Mouse (Mus musculus): ENCODE data around the gene Zfp296. TPM values are rescaled to one million over a fixed set of nuclear protein-coding genes. Genes with fewer than 3 reads are reported as not detected.
A peak's percentile ranks its signal among the peaks of the same experiment; 100 is the strongest.
"Not testable (repeated sequence)": the region's sequence is repeated elsewhere in the genome, so short reads cannot be mapped to it uniquely, and the experiment has no call there.

Zfp296 gene
- total RNA-seq, 2 experiments from 2014 or later: not detected

GRCm38 (mm10) chr7:19603849-19604605 is 26.9 kb downstream of the Zfp296 start, which contains the start of gene Clasrp:
TSS of gene Clasrp (minus strand) at chr7:19604486.
- intact Hi-C loops (cut with DNase I): no loop called here
- peak; percentile 97 to 99 for DNase-seq

GRCm38 (mm10) chr7:19604606-19605214 is 27.6 kb downstream of the Zfp296 start:
- intact Hi-C loops (cut with DNase I); DNase-seq: not testable (repeated sequence)

GRCm38 (mm10) chr7:19607291-19607690 is 30.2 kb downstream of the Zfp296 start:
- no peak for DNase-seq
- intact Hi-C loops (cut with DNase I): no loop called here

- DNase-seq: no peak
- intact Hi-C loops (cut with DNase I): no loop called here
Measured at GRCm38 (mm10) chr7:19609641-19610332, 32.7 kb downstream of the Zfp296 start.

GRCm38 (mm10) chr7:19610969-19611368 is 33.9 kb downstream of the Zfp296 start:
- DNase-seq: no peak
- intact Hi-C loops (cut with DNase I): no loop called here

- intact Hi-C loops (cut with DNase I): loop anchor here (5.0 kb wide), 1 partner anchor 108 kb away; the partner anchor contains the start of genes Bloc1s3 and Trappc6a
Measured at GRCm38 (mm10) chr7:19615036-19615577, 38.0 kb downstream of the Zfp296 start.

GRCm38 (mm10) chr7:19619004-19619801 is 42.1 kb downstream of the Zfp296 start:
- intact Hi-C loops (cut with DNase I): loop anchor here (2.0 to 5.0 kb wide), 3 partner anchors 30 to 214 kb away; partner anchors contain the start of genes Bloc1s3, Ckm, Klc3 and Trappc6a
- peak; percentile 86 to 89 for DNase-seq

More at GRCm38 (mm10) chr7:19615036-19615577, 38.0 kb downstream of the Zfp296 start:
- no peak for DNase-seq

- DNase-seq: no peak
- intact Hi-C loops (cut with DNase I): no loop called here
Measured at GRCm38 (mm10) chr7:19620811-19621210, 43.7 kb downstream of the Zfp296 start.

GRCm38 (mm10) chr7:19622241-19622640 is 45.2 kb downstream of the Zfp296 start:
- DNase-seq: no peak
- intact Hi-C loops (cut with DNase I): no loop called here

GRCm38 (mm10) chr7:19623433-19623832 is 46.3 kb downstream of the Zfp296 start:
- DNase-seq: no peak
- intact Hi-C loops (cut with DNase I): no loop called here

- intact Hi-C loops (cut with DNase I): no loop called here
- no peak for DNase-seq
Measured at GRCm38 (mm10) chr7:19627721-19628120, 50.6 kb downstream of the Zfp296 start.

- intact Hi-C loops (cut with DNase I): no loop called here
Measured at GRCm38 (mm10) chr7:19628192-19628535, 51.1 kb downstream of the Zfp296 start.

GRCm38 (mm10) chr7:19628536-19629360 is 51.7 kb downstream of the Zfp296 start:
- peak; percentile 95 to 97 for DNase-seq
- intact Hi-C loops (cut with DNase I): no loop called here

More at GRCm38 (mm10) chr7:19628192-19628535, 51.1 kb downstream of the Zfp296 start:
- no peak for DNase-seq

- intact Hi-C loops (cut with DNase I): no loop called here
Measured at GRCm38 (mm10) chr7:19629361-19629734, 52.3 kb downstream of the Zfp296 start, which contains the start of gene Relb. TSS of gene Relb (minus strand) at chr7:19629438.

More at GRCm38 (mm10) chr7:19629361-19629734, 52.3 kb downstream of the Zfp296 start, which contains the start of gene Relb:
- peak; percentile 92 to 94 for DNase-seq

Other genes starting within 250 kb of the Zfp296 start
- gene Ercc1, start 232.5 kb upstream of the Zfp296 start, total RNA-seq (2021): 10 to 100 TPM; 40.1 to 43.2 TPM
- 10 to 100 TPM in 1 of 2 experiments, 1 to 10 TPM in 1; 8.2 to 11.0 TPM for gene Cd3eap, start 217.8 kb upstream of the Zfp296 start, total RNA-seq (2021)
- gene Ppp1r13l, start 217.5 kb upstream of the Zfp296 start, total RNA-seq (2021): 10 to 100 TPM; 23.1 to 40.1 TPM
- gene Ercc2, start 195.3 kb upstream of the Zfp296 start, total RNA-seq (2021): 10 to 100 TPM; 10.3 to 12.3 TPM
- under 1 TPM; 0.26 to 0.55 TPM for gene Klc3, start 173.2 kb upstream of the Zfp296 start, total RNA-seq (2021)
- 1,000 to 10,000 TPM; 3,255 to 3,362 TPM for gene Ckm, start 172.5 kb upstream of the Zfp296 start, total RNA-seq (2021)
- gene Mark4, start 118.5 kb upstream of the Zfp296 start, total RNA-seq (2021): 10 to 100 TPM; 26.6 to 26.8 TPM
- 1 to 10 TPM in 1 of 2 experiments, under 1 TPM in 1; 0.81 to 1.0 TPM for gene Exoc3l2, start 114.0 kb upstream of the Zfp296 start, total RNA-seq (2021)
- 1 to 10 TPM; 2.3 to 3.2 TPM for gene Bloc1s3, start 68.9 kb upstream of the Zfp296 start, total RNA-seq (2021)
- 10 to 100 TPM; 43.1 to 53.1 TPM for gene Trappc6a, start 68.9 kb upstream of the Zfp296 start, total RNA-seq (2021)
- gene Nkpd1, start 59.4 kb upstream of the Zfp296 start, total RNA-seq (2021): not detected
- 10 to 100 TPM; 43.1 to 46.2 TPM for gene Ppp1r37, start 14.2 kb upstream of the Zfp296 start, total RNA-seq (2021)
- 10 to 100 TPM; 54.5 to 58.0 TPM for gene Gemin7, start 308 bp downstream of the Zfp296 start, total RNA-seq (2021)
- gene Clasrp, start 27.2 kb downstream of the Zfp296 start, total RNA-seq (2021): 10 to 100 TPM; 24.1 to 29.5 TPM
- 10 to 100 TPM in 1 of 2 experiments, 1 to 10 TPM in 1; 9.4 to 12.0 TPM for gene Relb, start 52.2 kb downstream of the Zfp296 start, total RNA-seq (2021)
- 100 to 1,000 TPM in 1 of 2 experiments, 10 to 100 TPM in 1; 95.2 to 102 TPM for gene Clptm1, start 87.7 kb downstream of the Zfp296 start, total RNA-seq (2021)
- under 1 TPM in 1 of 2 experiments, not detected in 1; 0.60 TPM for gene Apoc2, start 100.7 kb downstream of the Zfp296 start, total RNA-seq (2021)
- gene Gm44805, start 104.1 kb downstream of the Zfp296 start, total RNA-seq (2021): not detected
- gene Apoc4, start 104.2 kb downstream of the Zfp296 start, total RNA-seq (2021): not detected
- gene Apoc1, start 115.4 kb downstream of the Zfp296 start, total RNA-seq (2021): 10 to 100 TPM in 1 of 2 experiments, 1 to 10 TPM in 1; 5.2 to 14.7 TPM
- gene Apoe, start 121.9 kb downstream of the Zfp296 start, total RNA-seq (2021): 100 to 1,000 TPM; 268 to 276 TPM
- 100 to 1,000 TPM; 129 to 131 TPM for gene Tomm40, start 138.2 kb downstream of the Zfp296 start, total RNA-seq (2021)
- 10 to 100 TPM; 43.1 to 45.2 TPM for gene Nectin2, start 173.2 kb downstream of the Zfp296 start, total RNA-seq (2021)
- gene Bcam, start 193.7 kb downstream of the Zfp296 start, total RNA-seq (2021): 100 to 1,000 TPM; 299 to 317 TPM
- under 1 TPM in 1 of 2 experiments, not detected in 1; 0.50 TPM for gene Cblc, start 219.5 kb downstream of the Zfp296 start, total RNA-seq (2021)
- gene Bcl3, start 245.5 kb downstream of the Zfp296 start, total RNA-seq (2021): 1 to 10 TPM; 5.6 to 5.7 TPM

Measured in heart, postnatal 10 days (tissue).